Mouse (Mus musculus): ENCODE data around the gene Lenep.

- TF ChIP-seq POLR2A (IDR thresholded peaks at IDR 0.05; ENCODE audit: low read depth, low read length) (no peak), CTCF (IDR thresholded peaks at IDR 0.05; ENCODE audit: borderline replicate concordance, insufficient read depth, low read length) (peak; percentile 79)
Measured at GRCm38 (mm10) chr3:89449541-89449940, 46.9 kb upstream of the Lenep start.
